Mouse (Mus musculus): ENCODE measurements at regions not wholly inside any gene's neighbourhood (a gene's known extent, or its start where the extent isn't known, plus 50 kb on each side); places are given as distances from the start of the nearest gene placed in this dataset.
A peak's percentile ranks its signal among the peaks of the same experiment; 100 is the strongest.

DNA sequence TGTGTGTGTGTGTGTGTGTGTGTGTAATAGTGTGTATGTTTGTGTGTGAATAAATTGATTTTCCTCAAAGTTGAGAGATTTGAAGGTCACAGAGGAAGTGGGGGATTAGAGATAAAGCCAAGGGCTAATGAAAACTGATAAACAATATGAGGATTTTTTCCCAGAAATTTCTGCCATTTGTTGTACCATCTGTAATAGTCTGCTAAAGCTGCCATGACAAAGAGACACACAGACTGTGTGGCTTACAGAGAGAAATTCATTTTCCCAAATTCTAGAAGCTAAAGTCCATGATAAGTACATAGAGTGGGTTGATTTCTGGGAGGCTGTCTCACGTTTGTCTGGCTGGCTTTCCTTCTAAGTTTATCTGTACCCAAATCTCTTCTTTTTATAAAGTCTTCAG lies 259.6 kb downstream of the Ndufa4 start:
- H3K4me2 ChIP-seq: no peak overlapping the region
- WGBS: 51% methylated on average over 1 of the region's 1 CpGs

GRCm38 (mm10) chr6:11613331-11613730 lies 294.0 kb downstream of the Ndufa4 start:
- ATAC-seq (replicated peaks): no peak
- H3K9me3 ChIP-seq: no peaks in the 10 kb centered on the region
- 74% methylated on average over 4 of the region's 4 CpGs for WGBS
- H3K27ac ChIP-seq: no peak overlapping the region
- H3K9ac ChIP-seq: no peak overlapping the region
- no peak overlapping the region for H3K4me3 ChIP-seq
- H3K4me2 ChIP-seq: no peak overlapping the region
- H3K36me3 ChIP-seq (replicated peaks): no peaks in the 10 kb centered on the region
- no peaks in the 10 kb centered on the region for H3K4me1 ChIP-seq
- H3K27me3 ChIP-seq (replicated peaks): no peaks in the 10 kb centered on the region

More for the DNA sequence above, 259.6 kb downstream of the Ndufa4 start:
- H3K27ac ChIP-seq: no peak overlapping the region
- no peaks in the 10 kb centered on the region for H3K27me3 ChIP-seq (replicated peaks)
- H3K9me3 ChIP-seq: no peaks in the 10 kb centered on the region
- no peaks in the 10 kb centered on the region for H3K36me3 ChIP-seq (replicated peaks)
- no peak overlapping the region for H3K9ac ChIP-seq
- H3K4me3 ChIP-seq: no peak overlapping the region
- H3K4me1 ChIP-seq: no peaks in the 10 kb centered on the region
- ATAC-seq (replicated peaks): no peak

DNA sequence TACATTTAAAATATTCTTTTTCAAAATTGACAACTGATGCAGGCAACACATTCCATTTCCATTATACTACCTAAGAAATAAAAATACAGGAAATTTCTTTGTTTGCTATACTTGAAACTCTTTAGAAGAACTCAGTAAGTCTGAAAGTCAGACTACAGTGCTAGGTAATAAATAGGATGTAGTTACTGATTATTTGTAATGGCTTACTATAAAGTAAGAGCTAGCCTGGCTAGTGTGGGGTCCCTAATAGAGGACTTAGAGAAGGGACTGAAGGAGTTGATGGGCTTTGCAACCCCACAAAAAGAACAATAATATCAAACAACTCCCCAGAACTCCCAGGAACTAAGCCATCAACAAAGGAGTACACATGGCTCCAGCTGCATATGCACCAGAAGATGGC lies 299.1 kb downstream of the Ndufa4 start:
- Histone ChIP-seq H3K4me2 (no peak overlapping the region), H3K4me3 (no peak overlapping the region), H3K36me3 (replicated peaks) (no peaks in the 10 kb centered on the region), H3K27me3 (replicated peaks) (no peaks in the 10 kb centered on the region), H3K4me1 (no peaks in the 10 kb centered on the region), H3K27ac (no peak overlapping the region), H3K9ac (no peak overlapping the region), H3K9me3 (no peaks in the 10 kb centered on the region)
- no peak for ATAC-seq (replicated peaks)

GRCm38 (mm10) chr6:11607696-11608095 lies 299.6 kb downstream of the Ndufa4 start:
- Histone ChIP-seq H3K36me3 (replicated peaks) (no peaks in the 10 kb centered on the region), H3K4me2 (no peak overlapping the region), H3K4me1 (no peaks in the 10 kb centered on the region), H3K4me3 (no peak overlapping the region), H3K27ac (no peak overlapping the region), H3K9me3 (no peaks in the 10 kb centered on the region), H3K27me3 (replicated peaks) (no peaks in the 10 kb centered on the region), H3K9ac (no peak overlapping the region)
- 65% methylated on average over 2 of the region's 2 CpGs for WGBS
- ATAC-seq (replicated peaks): peak; percentile 20; the same call in 1 of the 2 replicates

DNA sequence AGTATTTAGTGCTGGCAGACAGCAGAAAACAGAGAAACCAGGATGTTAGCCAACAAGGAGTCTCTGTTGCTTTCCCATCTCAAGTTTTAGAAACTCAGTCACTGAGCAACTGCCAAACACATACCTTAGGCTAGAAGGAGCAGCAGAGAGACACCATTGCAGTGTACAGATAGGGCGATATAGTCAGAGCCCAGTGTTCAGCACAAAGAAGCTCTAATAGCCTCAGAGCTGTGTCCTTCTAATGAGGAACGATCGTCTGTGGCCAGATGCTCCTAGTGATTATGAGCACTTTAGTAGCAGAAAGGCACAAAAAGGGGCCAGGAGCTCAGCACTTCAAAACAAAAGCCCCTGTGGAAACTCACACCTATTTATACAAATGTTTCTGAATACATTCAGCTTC lies 301.2 kb downstream of the Ndufa4 start:
- H3K9me3 ChIP-seq: no peaks in the 10 kb centered on the region
- H3K4me1 ChIP-seq: no peaks in the 10 kb centered on the region
- no peak overlapping the region for H3K27ac ChIP-seq
- no peaks in the 10 kb centered on the region for H3K27me3 ChIP-seq (replicated peaks)
- no peak overlapping the region for H3K4me3 ChIP-seq
- H3K9ac ChIP-seq: no peak overlapping the region
- ATAC-seq (replicated peaks): no peak; the same call in 1 of the 2 replicates
- no peaks in the 10 kb centered on the region for H3K36me3 ChIP-seq (replicated peaks)
- no peak overlapping the region for H3K4me2 ChIP-seq
- WGBS: 63% methylated on average over 3 of the region's 3 CpGs

DNA sequence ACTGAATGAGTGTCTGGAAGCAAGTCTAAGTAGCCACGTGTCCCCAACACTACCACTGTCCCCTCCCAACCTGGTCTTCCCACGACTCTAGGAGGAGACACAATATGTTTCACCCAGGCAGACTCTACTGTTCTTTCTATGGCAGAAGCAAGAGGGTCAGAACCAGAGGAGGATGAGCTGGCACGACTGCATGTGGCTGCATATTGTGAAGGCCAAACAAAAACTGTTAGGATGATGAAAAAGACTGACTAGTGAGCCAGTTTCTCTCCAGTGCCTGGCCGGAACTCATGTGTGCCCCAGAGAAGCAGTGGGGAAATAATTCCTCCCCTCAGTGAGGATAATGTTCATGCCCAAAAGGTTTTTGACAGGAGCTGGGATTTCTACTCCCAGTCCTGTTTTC lies 301.8 kb downstream of the Ndufa4 start:
- H3K9ac ChIP-seq: no peak overlapping the region

DNA sequence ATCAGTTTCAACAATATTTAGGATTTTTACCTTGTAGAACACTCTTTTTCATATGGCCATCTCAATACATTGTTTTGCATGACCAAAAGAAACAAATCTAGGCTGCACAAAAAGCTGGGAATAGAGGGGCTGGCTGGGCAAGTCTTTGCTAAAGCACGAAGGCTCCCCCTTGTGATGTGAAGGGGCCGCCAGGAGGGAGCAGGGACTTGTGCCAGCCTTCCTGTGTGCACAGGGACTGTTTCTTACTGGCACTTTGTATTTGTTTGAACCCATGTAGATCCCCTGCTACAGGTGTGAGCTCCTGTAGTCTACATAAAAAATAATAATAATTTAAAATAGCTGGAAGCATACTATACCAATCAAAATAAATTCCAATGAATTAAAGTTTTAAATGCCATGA lies 312.4 kb downstream of the Ndufa4 start:
- Histone ChIP-seq H3K36me3 (replicated peaks) (no peaks in the 10 kb centered on the region), H3K4me2 (no peak overlapping the region), H3K27ac (no peak overlapping the region), H3K4me1 (no peaks in the 10 kb centered on the region), H3K9ac (no peak overlapping the region), H3K27me3 (replicated peaks) (no peaks in the 10 kb centered on the region), H3K9me3 (no peaks in the 10 kb centered on the region), H3K4me3 (no peak overlapping the region)
- ATAC-seq (replicated peaks): 0 out of 2 replicates have a peak, but pooled peaks have one; percentile 72
- WGBS: 32% methylated on average over 2 of the region's 2 CpGs

More for the DNA sequence above, 301.8 kb downstream of the Ndufa4 start:
- no peaks in the 10 kb centered on the region for H3K9me3 ChIP-seq
- no peak for ATAC-seq (replicated peaks)
- H3K4me2 ChIP-seq: no peak overlapping the region
- H3K27ac ChIP-seq: no peak overlapping the region
- no peaks in the 10 kb centered on the region for H3K4me1 ChIP-seq
- no peaks in the 10 kb centered on the region for H3K27me3 ChIP-seq (replicated peaks)
- WGBS: 68% methylated on average over 4 of the region's 4 CpGs
- no peaks in the 10 kb centered on the region for H3K36me3 ChIP-seq (replicated peaks)
- H3K4me3 ChIP-seq: no peak overlapping the region

GRCm38 (mm10) chr6:11593583-11594271 lies 313.6 kb downstream of the Ndufa4 start:
- Histone ChIP-seq H3K4me2 (no peak overlapping the region), H3K9me3 (no peaks in the 10 kb centered on the region), H3K4me3 (no peak overlapping the region), H3K27ac (peak overlapping the region; percentile 17; the same call in 1 of the 2 replicates), H3K4me1 (no peaks in the 10 kb centered on the region), H3K36me3 (replicated peaks) (no peaks in the 10 kb centered on the region), H3K9ac (no peak overlapping the region), H3K27me3 (replicated peaks) (no peaks in the 10 kb centered on the region)
- peak; percentile 37; the same call in 1 of the 2 replicates for ATAC-seq (replicated peaks)
- 79% methylated on average over 14 of the region's 14 CpGs for WGBS

GRCm38 (mm10) chr6:11576091-11576490 lies 331.2 kb downstream of the Ndufa4 start:
- no peak overlapping the region for H3K4me3 ChIP-seq
- no peaks in the 10 kb centered on the region for H3K36me3 ChIP-seq (replicated peaks)
- H3K9me3 ChIP-seq: no peaks in the 10 kb centered on the region
- H3K9ac ChIP-seq: no peak overlapping the region
- 85% methylated on average over 5 of the region's 5 CpGs for WGBS
- no peak for ATAC-seq (replicated peaks)
- H3K4me2 ChIP-seq: no peak overlapping the region
- H3K4me1 ChIP-seq: no peaks in the 10 kb centered on the region
- no peaks in the 10 kb centered on the region for H3K27me3 ChIP-seq (replicated peaks)
- no peak overlapping the region for H3K27ac ChIP-seq

- WGBS: 95% methylated on average over 2 of the region's 2 CpGs
These were observed 342.1 kb downstream of the Ndufa4 start for GRCm38 (mm10) chr6:11565246-11565645.

DNA sequence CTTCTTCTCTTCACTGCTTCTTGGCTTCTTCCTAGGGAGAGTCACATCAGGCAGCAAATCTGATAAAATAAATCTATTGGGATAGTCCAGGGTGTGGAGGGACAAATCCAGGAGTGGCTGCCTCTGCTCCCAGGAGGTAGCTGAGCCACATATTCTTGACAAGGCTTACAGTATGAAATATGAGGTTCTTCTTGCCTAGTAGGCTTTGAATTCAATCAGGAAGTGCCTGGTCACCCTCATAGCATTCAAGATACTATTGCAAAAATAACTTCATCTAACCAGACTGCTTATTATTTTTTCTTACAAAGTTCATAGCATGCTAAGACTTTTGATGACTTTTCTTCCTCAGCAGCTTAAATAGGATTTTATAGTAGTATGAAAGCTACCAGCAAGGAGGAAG lies 356.8 kb downstream of the Ndufa4 start:
- Histone ChIP-seq H3K27ac (no peak overlapping the region), H3K9me3 (no peaks in the 10 kb centered on the region), H3K9ac (no peak overlapping the region), H3K4me1 (no peaks in the 10 kb centered on the region), H3K4me3 (no peak overlapping the region), H3K36me3 (replicated peaks) (no peaks in the 10 kb centered on the region), H3K4me2 (no peak overlapping the region), H3K27me3 (replicated peaks) (no peaks in the 10 kb centered on the region)
- no peak for ATAC-seq (replicated peaks)

More at GRCm38 (mm10) chr6:11565246-11565645, 342.1 kb downstream of the Ndufa4 start:
- Histone ChIP-seq H3K27me3 (replicated peaks) (no peaks in the 10 kb centered on the region), H3K9me3 (no peaks in the 10 kb centered on the region), H3K4me3 (no peak overlapping the region), H3K27ac (no peak overlapping the region), H3K4me2 (no peak overlapping the region), H3K9ac (no peak overlapping the region), H3K36me3 (replicated peaks) (no peaks in the 10 kb centered on the region), H3K4me1 (no peaks in the 10 kb centered on the region)
- no peak for ATAC-seq (replicated peaks)

DNA sequence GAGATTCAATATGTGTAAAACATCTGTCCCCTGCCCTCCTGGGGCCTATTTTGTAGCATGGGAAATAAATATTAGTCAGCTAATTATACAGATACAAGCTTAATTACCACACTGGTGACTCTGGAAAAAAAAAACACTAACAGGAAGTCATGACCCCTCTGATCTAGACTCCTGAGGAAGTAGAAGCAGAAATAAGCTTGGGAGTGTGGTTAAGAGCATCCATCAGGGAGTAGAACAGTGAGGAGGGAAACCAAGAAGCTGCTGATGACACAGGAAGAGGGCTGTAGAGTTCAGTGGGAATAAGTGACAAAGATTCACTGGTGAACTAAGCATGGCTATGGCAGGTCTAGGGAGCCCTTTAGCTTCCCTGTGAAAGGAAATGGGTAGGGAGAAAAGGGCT lies 360.0 kb downstream of the Ndufa4 start:
- H3K4me2 ChIP-seq: no peak overlapping the region
- no peaks in the 10 kb centered on the region for H3K27me3 ChIP-seq (replicated peaks)
- no peaks in the 10 kb centered on the region for H3K4me1 ChIP-seq
- ATAC-seq (replicated peaks): no peak
- no peak overlapping the region for H3K9ac ChIP-seq
- no peaks in the 10 kb centered on the region for H3K9me3 ChIP-seq
- H3K4me3 ChIP-seq: no peak overlapping the region
- no peak overlapping the region for H3K27ac ChIP-seq
- H3K36me3 ChIP-seq (replicated peaks): no peaks in the 10 kb centered on the region

Data from midbrain, embryonic 15.5 days (tissue).